Mouse (Mus musculus) intestine, postnatal 0 days (tissue): ENCODE measurements around the gene Cops4. TPM values are rescaled to one million over a fixed set of nuclear protein-coding genes. Genes with fewer than 3 reads are reported as not detected.

Experiments
- ATAC-seq: fragments of 200-750 bp; cut with Nextera tagmentation; 2 replicates; pipeline ENCODE4 v1.8.0; 2017; ENCODE audit warnings: mild to moderate bottlenecking, moderate TSS enrichment, moderate library complexity
- H3K27ac ChIP-seq: fragments of 300-500 bp; sonication (generic); 2 replicates; pipeline ENCODE4 v1.5.1; 2014; ENCODE audit warnings: mild to moderate bottlenecking, low read depth, low read length, moderate library complexity
- H3K27me3 ChIP-seq: fragments of 300-500 bp; sonication (generic); replicated peaks from 2 replicates; pipeline ENCODE4 v1.6.1; 2014; ENCODE audit warnings: low read length, mixed read lengths; ENCODE audit not compliant: control insufficient read depth, insufficient read depth
- H3K36me3 ChIP-seq: fragments of 300-500 bp; sonication (generic); 2 replicates; pipeline ENCODE4 v1.6.1; 2014; ENCODE audit warnings: mild to moderate bottlenecking, moderate library complexity; ENCODE audit not compliant: control insufficient read depth, insufficient read depth
- H3K4me1 ChIP-seq: fragments of 300-500 bp; sonication (generic); replicated peaks from 2 replicates; pipeline ENCODE4 v1.6.1; 2014; ENCODE audit warnings: antibody characterized with exemption, low read length, mixed read lengths; ENCODE audit not compliant: control insufficient read depth, insufficient read depth
- H3K4me2 ChIP-seq: fragments of 300-500 bp; sonication (generic); replicated peaks from 2 replicates; pipeline ENCODE4 v1.6.1; 2014; ENCODE audit warnings: low read depth, mild to moderate bottlenecking, moderate library complexity
- H3K4me3 ChIP-seq: fragments of 300-500 bp; sonication (generic); 2 replicates; pipeline ENCODE4 v1.5.1; 2014; ENCODE audit warnings: low read depth, low read length
- H3K9ac ChIP-seq: fragments of 300-500 bp; sonication (generic); 2 replicates; pipeline ENCODE4 v1.6.1; 2014; ENCODE audit warnings: mild to moderate bottlenecking, low read depth, low read length
- H3K9me3 ChIP-seq: fragments of 300-500 bp; sonication (generic); 2 replicates; pipeline ENCODE4 v1.6.1; 2016; ENCODE audit warnings: mixed run types; ENCODE audit not compliant: control insufficient read depth
- CTCF ChIP-seq: sonication (generic); IDR thresholded peaks from 2 replicates; pipeline ENCODE4 v1.5.1; 2016; ENCODE audit warnings: low read depth, mild to moderate bottlenecking, control low read depth, antibody characterized with exemption, moderate library complexity
- WGBS: fragments of 180-500 bp; shearing (Covaris S2); extraction: QIAGEN DNeasy Blood & Tissue Kit; methylation state at CpG from one replicate; pipeline ENCODE4 v1.1.7; 2014; 5-methylcytosine and 5-hydroxymethylcytosine counted together
- polyA plus RNA-seq: library from polyadenylated mRNA; unstranded; fragments of >200 nt; fragmentation: Nextera tagmentation; extraction: Ambion mirVana; gene quantifications from 2 replicates; pipeline ENCODE4 v1.2.1, GENCODE M21; 2015

The Cops4 gene
- polyA plus RNA-seq, 1 experiment from 2014 or later = 76.9 TPM

GRCm38 (mm10) chr5:100501267-100501666 is 16.8 kb upstream of the Cops4 start:
- no peaks in the 10 kb centered on the region for H3K27me3 ChIP-seq
- H3K4me1 ChIP-seq = peaks cover 8% of the 10 kb centered on the region
- 0 out of 2 replicates have a peak overlapping the region, but pooled peaks have one; percentile 90 for H3K4me2 ChIP-seq
- no peak for TF ChIP-seq CTCF
- H3K9ac ChIP-seq = no peak overlapping the region
- no peak overlapping the region for H3K27ac ChIP-seq
- H3K9me3 ChIP-seq = no peaks in the 10 kb centered on the region
- WGBS = 55% methylated on average over 4 of the region's 4 CpGs
- no peak for ATAC-seq
- H3K36me3 ChIP-seq = no peaks in the 10 kb centered on the region
- no peak overlapping the region for H3K4me3 ChIP-seq

GRCm38 (mm10) chr5:100509247-100509646 is 8.9 kb upstream of the Cops4 start:
- WGBS = 54% methylated on average over 11 of the region's 11 CpGs

GRCm38 (mm10) chr5:100512576-100512975 is 5.5 kb upstream of the Cops4 start:
- Histone ChIP-seq H3K9me3 (no peaks in the 10 kb centered on the region), H3K4me2 (no peak overlapping the region), H3K4me1 (0 out of 2 replicates have a peak, but pooled peaks cover 3% of the 10 kb centered on the region), H3K27ac (no peak overlapping the region), H3K36me3 (no peaks in the 10 kb centered on the region), H3K9ac (no peak overlapping the region), H3K27me3 (no peaks in the 10 kb centered on the region), H3K4me3 (no peak overlapping the region)
- TF ChIP-seq CTCF = peak; percentile 23; the same call in 1 of the 2 replicates
- no peak for ATAC-seq

More at GRCm38 (mm10) chr5:100509247-100509646, 8.9 kb upstream of the Cops4 start:
- 0 out of 2 replicates have a peak, but pooled peaks cover 3% of the 10 kb centered on the region for H3K4me1 ChIP-seq
- no peaks in the 10 kb centered on the region for H3K27me3 ChIP-seq
- no peak for TF ChIP-seq CTCF
- no peak overlapping the region for H3K27ac ChIP-seq
- H3K9me3 ChIP-seq = no peaks in the 10 kb centered on the region
- H3K36me3 ChIP-seq = no peaks in the 10 kb centered on the region
- no peak overlapping the region for H3K9ac ChIP-seq
- no peak overlapping the region for H3K4me3 ChIP-seq
- H3K4me2 ChIP-seq = no peak overlapping the region
- ATAC-seq = peak; percentile 50; the same call in 1 of the 2 replicates

- Histone ChIP-seq H3K4me3 (peak overlapping the region; percentile 85), H3K27me3 (no peaks in the 10 kb centered on the region), H3K9ac (peak overlapping the region; percentile 85), H3K4me2 (peak overlapping the region; percentile 74), H3K36me3 (no peaks in the 10 kb centered on the region), H3K27ac (no peak overlapping the region), H3K4me1 (no peaks in the 10 kb centered on the region), H3K9me3 (no peaks in the 10 kb centered on the region)
- TF ChIP-seq CTCF = no peak
- no peak for ATAC-seq
- 5% methylated on average over 5 of the region's 5 CpGs for WGBS
These were observed 910 bp downstream of the Cops4 start for GRCm38 (mm10) chr5:100519027-100519411.

DNA sequence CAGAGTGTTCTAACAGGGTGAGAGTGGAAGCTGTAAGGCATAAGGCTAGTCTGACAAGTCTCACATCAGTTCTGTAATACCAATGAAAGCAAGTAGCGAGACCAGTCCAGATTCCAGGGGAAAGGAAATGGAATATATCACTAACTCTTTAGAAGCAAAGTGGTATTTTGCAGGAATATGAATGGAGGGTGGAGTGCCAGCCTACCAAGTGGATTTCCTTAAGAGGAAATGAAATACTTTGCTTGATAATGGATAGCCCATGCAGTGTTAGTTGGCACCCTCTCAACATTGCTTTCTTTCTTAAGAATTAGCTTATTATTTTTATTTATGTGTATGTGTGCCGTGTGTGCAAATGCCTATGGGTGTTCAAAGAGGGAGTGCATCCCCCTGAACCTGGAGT is 2.1 kb downstream of the Cops4 start:
- Histone ChIP-seq H3K4me3 (no peak overlapping the region), H3K4me2 (no peak overlapping the region), H3K9ac (no peak overlapping the region)

DNA sequence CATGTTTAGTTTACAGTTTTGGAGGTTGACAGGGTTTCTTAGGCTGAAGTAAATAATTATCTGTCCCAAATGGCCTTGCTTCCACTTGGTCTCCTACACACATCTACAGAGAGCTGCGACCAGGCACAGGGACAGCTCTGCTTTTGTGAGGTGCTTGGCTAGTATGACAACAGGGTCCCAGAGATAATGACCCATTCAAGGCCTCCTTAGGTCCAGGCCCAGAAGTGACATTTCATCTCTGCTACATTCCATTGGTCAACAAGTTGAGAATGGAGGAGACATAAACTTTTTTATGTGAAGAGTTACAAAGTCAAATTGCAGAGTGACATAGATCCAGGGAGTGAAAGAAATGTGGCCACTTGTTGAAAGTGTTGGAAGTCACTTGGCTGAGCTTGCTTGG is 5.2 kb downstream of the Cops4 start:
- H3K4me2 ChIP-seq = no peak overlapping the region
- no peak for TF ChIP-seq CTCF
- H3K27ac ChIP-seq = no peak overlapping the region
- no peak overlapping the region for H3K4me3 ChIP-seq
- WGBS = 88% methylated on average over 1 of the region's 1 CpGs
- H3K4me1 ChIP-seq = no peaks in the 10 kb centered on the region
- no peaks in the 10 kb centered on the region for H3K9me3 ChIP-seq
- no peaks in the 10 kb centered on the region for H3K27me3 ChIP-seq
- no peak for ATAC-seq
- no peak overlapping the region for H3K9ac ChIP-seq
- H3K36me3 ChIP-seq = peaks cover 2% of the 10 kb centered on the region; the same call in 1 of the 2 replicates

More for the DNA sequence above, 2.1 kb downstream of the Cops4 start:
- Histone ChIP-seq H3K27me3 (no peaks in the 10 kb centered on the region), H3K4me1 (no peaks in the 10 kb centered on the region), H3K36me3 (no peaks in the 10 kb centered on the region), H3K27ac (no peak overlapping the region), H3K9me3 (no peaks in the 10 kb centered on the region)
- 74% methylated on average over 2 of the region's 2 CpGs for WGBS
- no peak for TF ChIP-seq CTCF
- ATAC-seq = no peak

DNA sequence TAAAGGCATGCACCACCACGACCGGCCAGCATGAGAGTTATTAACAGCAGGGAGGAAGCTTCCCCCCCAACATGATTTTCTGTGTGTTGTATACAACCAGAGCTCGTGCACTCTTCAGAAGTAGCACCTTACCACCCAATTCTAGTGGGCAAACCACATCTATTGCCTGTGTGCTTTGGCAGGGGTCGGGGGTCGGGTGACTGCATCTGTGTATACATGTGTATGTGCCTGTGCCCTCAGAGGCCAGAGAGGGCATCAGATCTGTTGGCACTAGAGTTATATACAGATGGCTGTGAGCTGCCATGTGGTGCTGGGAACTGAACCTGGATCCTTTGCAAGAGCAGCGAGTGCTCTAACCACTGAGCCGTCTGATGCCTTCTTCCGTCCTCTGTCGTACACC is 6.8 kb downstream of the Cops4 start:
- Histone ChIP-seq H3K27ac (no peak overlapping the region), H3K9ac (no peak overlapping the region), H3K4me1 (no peaks in the 10 kb centered on the region), H3K4me3 (no peak overlapping the region), H3K27me3 (no peaks in the 10 kb centered on the region), H3K4me2 (no peak overlapping the region), H3K9me3 (no peaks in the 10 kb centered on the region), H3K36me3 (peaks cover 16% of the 10 kb centered on the region)
- 93% methylated on average over 9 of the region's 9 CpGs for WGBS
- ATAC-seq = no peak
- TF ChIP-seq CTCF = no peak
